Mouse (Mus musculus): ENCODE measurements around the gene Fbxo10. TPM values are rescaled to one million over a fixed set of nuclear protein-coding genes. Genes with fewer than 3 reads are reported as not detected.
"Not testable (repeated sequence)": the region's sequence is repeated elsewhere in the genome, so short reads cannot be mapped to it uniquely, and the experiment has no call there.

Gene Fbxo10
- total RNA-seq, 1 experiment from 2014 or later: 12.5 TPM

DNA sequence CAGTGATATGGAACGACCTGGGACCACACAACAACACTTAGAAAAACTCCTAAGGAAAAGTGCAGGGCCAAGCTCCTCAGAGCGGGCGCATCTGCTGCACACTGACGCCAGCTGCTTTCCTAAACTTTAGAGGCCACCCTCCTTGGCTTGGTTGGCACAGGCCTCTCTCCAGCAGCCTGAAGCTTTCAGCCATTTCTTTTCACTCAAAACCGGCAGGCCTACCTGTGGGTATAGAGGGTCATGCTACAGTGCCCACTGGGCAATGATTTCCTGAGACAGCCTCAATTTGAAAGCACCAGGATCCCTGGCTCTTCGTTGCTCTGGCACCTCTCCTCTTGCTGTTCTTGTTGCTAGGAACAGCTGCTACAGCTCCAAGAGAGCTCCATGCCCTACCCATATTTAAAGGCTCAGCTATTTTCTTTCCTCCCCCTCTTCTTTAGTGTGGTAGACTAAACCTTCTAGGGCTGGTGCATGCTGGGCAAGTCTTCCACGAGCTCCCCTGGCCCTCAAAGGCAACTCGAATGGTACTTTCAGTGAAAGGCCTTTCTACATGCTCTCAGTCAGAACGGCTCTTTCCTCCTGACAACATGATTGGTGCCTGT, 37.0 kb downstream of the Fbxo10 start:
- no peak for DNase-seq

DNA sequence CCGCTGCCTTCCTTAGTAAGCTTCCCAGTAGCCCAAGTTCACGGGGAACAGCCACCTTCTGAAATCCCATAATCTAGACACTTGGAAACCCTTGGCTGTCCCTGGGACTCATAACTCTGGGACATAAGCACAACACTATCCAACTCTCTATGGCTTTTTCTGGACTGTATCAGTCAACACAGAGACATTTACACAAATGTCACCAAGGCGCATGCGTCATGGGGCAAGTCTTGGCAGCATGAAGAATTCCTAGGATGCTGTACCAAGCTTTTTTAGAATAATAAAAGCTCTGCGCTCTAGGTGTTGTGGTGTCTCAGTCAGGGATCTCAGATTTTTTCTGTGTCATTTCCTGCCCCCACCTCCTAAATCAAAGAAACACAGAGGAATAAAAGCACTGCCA, 37.7 kb downstream of the Fbxo10 start:
- no peak for DNase-seq

DNA sequence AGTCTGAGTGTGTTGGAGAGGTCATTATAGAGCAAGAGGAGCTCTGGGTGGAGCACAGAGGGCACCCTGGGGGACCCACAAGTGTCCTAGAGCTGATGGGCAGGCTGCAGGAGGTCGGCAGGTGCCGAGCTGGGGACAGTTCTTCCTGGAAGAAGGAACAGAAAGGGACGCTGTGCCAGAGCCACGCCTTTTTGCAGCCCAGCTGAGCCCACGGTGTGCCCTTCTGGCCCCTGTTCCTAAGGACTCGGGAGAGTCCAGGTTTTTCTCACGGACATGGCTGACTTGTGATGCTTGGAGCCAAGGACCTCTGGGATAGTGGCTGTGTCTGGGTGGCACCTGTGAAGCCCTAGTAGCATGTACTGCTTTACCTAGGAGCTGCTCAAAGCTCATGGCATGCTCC, 43.6 kb downstream of the Fbxo10 start:
- no peak for DNase-seq

DNA sequence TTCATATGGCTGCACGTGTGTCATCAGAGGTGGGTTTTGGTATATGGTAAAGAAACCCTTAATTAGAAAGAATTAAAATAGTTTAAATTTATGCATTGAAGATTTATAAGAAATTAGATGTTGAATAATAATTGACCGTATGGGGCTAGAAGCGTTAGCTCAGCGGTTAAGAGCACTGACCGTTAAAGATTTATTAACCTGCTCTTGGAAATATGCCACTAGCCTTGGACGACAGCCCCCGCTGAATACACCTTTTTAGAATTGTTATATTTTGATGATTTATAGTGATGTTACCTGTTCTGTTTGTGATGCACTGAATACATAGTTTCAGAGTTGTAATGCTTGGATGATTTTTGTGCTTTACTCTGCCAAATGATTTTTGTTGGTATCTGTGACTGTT, 44.9 kb downstream of the Fbxo10 start:
- DNase-seq: not testable (repeated sequence)

DNA sequence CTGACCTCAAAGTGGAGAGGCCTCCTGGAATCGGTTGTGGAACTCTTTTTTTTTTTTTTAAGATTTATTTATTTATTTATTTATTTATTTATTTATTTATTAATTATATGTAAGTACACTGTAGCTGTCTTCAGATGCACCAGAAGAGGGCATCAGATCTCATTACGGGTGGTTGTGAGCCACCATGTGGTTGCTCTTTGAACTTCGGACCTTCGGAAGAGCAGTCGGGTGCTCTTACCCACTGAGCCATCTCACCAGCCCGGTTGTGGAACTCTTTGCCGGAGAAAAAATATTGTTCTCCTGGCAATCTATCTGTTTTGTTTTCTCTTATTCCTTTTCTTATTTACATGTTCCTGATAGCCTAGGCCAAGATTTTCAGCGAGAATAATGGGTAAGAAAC, 45.5 kb downstream of the Fbxo10 start:
- DNase-seq: not testable (repeated sequence)

DNA sequence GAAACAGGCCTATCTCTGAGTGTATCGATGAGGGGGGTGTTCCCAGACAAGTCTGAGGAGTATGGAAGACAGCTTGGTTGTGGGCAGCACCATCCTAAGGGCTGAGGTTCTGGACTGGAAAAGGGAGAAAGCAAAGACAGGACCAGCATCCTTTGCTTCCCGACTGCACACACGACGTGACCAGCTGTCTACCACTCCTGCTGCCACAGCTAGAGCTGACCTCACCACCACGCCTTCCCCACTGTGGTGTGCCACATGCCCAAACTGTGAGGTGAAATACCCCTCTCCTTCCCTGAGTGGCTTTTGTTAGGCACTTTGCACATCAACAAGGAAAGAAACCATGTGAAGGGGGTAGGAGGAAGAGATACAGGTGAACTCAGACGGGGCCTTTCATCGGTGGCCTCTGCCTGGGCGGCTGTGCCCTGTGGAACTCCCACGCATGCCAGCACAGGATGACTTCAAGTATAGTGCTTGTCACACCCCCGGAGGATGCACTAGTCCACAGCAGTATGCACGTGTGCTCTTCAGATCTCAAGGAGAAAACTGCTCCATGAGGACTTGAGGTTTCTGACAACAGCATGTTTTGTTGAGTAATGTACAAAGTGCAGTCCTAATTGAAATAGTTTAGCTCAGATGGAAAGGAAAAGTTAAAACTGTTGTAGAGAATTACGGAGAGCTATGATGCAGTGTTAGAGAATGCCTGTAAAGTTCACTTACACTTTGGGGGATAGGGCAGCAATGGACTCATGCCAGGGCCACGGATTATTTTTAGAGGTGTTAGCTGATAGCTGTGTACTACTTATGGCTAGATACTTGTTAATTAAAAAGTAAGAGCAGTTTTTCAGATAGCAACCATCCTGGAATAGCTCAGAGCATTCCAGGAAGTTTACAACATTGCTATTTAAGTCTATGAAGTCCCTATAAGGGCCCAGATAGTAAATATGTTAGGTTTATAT, 46.7 kb downstream of the Fbxo10 start:
- DNase-seq: no peak

DNA sequence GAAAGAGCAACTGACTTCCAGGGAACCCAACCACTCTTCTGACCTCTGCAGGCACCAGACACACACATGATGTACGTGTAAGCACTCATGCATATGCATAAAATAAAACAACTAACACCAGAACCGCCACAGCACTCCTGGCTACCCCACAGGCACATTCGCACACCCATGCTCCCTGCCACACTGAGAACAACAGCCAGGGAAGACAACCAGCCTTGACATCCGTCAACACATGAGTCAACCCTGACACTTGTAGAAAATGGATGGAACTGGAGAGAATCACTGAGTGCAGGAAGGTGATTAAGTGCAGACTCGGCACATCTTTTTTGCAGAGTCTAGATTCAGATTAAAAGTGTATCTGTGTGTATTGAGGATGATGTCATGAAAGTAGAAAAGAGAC, 47.8 kb downstream of the Fbxo10 start:
- DNase-seq: no peak

DNA sequence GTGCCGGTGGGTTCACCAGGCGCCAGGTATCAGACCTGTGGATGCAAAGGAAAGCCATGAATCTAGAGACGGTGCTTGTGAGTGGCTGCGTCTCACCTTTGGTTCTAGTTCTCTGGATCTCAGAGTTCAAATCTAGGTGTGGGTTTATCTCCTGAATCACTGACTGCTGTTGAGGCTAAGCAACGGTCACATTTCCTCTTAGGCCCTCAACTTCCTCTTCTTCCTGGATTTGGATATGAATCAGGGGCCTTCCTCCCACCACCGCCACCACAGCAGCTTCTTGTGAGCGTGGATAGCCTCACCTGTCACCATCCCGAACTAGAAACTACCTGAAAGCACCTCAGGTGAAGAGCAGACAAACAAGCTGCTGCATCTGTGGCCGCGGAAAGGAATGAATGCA, 48.4 kb downstream of the Fbxo10 start:
- no peak for DNase-seq

DNA sequence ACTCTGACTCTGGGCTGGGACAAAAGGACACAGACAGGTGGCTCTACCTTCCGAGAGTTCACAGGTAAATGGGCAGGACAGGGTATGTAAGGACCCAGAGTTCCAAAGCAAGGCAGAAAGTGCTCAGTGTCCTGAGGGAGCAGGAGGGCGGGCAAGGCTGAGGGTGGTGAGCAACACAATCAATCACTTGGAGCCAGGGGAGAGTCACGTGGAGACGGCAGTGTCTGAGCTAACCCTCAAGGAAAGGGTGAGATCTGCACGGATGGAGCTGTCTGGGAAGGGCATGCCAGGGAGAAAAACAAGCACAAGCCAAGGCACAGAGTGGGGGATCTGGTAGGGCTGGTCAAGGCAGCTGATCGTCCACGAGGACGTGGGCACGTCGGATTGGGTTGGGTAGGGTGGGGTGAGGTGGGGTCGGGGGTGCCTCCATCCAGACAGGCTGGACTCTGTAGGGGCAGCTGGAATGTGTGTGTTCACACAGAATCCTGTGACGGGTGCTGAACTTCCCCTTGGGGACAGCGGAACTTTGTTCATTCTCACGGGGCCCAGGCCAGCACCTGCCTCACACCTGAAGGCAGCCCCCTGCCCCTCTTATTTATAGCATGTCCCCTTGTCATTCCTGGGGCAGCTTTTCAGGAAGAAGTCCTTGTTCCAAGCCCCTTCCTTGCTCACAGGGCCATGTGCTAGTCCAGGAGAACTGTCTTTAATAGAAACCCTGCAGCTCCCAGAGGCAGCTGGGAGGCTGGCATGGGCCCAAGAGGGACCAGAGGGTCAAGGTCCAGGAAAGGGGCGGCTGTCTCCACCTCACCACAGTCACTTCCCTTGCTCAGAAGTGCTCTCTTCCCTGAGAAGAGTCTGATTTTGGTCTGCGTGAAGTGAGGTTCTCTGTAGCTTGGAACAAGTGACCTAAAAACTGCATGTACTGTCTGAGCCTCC, 49.4 kb downstream of the Fbxo10 start:
- peak; percentile 72 for DNase-seq

DNA sequence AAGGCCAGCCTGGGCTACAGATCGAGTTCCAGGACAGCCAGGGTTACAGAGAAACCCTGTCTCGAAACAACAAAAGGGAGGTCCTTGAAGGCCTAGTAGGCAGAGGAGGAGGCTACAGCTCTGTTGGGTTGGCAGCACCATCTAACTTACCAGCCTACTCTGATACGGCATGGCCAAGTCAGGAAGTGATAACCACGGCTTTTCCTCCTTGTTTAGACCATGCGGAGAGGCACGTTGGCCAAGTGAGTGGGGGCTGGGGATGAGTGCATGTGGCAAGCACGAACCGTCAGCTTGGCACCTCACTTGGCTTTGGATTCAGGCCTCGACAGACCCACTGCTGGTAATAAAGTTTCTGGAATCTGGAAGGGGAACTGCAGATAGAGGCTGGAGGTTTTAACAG, 51.8 kb downstream of the Fbxo10 start:
- no peak for DNase-seq

DNA sequence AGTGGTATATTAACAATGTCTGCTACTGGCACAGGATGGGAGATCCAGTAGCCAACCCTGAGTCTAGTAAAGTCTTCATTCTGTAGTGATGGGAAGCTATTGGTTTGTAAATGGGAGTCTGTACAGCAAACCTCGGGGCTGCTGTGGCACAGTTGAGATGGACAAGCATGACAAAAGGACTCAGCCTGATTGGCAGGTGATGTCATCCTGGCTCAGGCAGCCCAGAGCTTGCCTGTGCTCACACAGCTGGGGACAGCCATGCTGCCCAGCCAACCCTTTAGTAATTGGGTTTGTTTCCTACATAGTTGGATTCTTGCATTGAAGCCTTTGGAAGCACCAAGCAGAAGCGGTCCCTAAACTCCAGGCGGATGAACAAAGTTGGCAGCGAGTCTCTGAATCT, 57.9 kb downstream of the Fbxo10 start:
- no peak for DNase-seq

DNA sequence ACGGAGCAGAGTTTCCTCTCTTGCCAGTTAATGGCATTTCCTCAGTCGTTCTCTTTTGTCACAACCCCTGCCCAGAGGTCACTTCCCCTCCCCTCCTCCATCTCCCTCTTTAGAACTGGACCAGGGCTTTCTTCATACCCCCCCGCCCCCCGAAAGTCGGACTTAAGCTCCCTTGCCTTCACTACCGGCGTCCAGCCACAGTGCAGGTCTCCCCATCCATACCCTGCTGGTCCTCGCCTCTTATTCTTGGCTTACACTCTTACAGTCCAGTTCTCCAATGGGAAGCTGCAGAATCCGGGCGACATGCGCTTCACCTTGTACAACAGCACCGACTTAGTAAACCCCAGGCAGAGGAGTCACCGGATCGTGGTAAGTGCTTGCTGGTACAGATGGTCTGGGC, 65.4 kb downstream of the Fbxo10 start:
- DNase-seq: no peak

DNA sequence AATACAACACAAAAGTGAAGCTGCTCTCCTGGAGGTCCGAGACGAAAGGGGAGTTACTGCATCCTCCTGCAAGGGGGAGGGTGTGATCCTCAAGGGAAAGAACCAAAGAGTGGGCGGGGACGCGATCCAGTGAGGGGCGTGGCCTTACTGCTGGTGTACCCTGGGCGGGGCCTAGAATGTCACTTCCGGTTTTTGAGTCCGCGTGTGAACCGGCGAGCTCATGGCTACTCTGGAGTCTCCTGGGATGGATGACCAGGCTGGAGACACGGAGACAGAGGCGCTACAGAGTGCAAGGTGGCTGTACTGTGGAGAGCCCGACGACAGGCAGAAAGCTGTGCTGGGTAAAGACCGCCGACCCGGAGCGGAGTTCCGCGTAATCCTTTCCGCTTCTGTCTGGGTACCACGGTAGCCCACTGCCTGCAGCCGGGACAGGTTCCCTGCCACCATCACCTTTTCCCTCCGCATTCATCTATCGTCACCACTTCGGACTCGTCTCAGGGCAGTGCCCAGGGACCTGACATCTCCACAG, 65.9 kb downstream of the Fbxo10 start, which contains the start of gene Polr1e:
Gene Polr1e, plus strand, starts transcription at position 132 of the 529 bp plus-strand sequence.
- DNase-seq: peak; percentile 92

DNA sequence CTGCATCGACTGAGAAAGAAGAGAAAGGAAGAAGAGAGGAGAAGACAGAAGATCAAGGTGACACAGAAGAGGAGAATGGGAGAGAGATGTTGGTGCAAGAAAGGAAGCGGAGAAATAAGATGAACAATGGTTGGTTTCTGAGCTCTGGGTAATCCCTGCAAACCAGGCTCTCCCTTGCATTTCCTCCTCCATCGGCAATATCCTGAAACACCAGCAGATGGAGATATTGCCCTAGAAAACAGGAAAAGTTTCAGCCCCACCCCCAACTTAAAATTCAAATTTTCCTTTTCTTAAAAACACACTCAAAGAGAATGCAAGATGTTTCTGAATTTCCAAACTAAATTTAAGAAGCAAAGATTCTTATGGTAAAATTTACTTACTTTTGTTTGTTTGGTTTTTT, 68.8 kb downstream of the Fbxo10 start:
- no peak for DNase-seq

DNA sequence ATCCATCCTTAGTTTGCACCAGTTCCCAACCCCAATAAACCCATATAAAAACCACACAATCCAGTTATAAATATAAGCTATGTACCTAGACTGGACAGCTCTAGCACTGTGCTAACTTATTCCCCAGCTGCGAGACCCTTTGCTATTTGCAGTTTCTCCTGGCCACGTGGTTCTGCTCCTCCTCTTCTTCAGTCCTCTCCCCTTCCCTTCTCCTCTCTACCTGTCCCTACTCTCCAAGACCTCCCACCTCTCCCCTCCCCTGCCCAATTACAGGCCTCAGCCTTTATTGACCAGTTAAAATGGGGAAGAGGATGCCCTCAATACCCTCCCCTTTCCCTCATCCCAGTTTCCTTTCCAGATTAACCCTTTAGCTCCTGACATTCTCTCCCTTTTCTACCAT, 70.9 kb downstream of the Fbxo10 start:
- DNase-seq: no peak

DNA sequence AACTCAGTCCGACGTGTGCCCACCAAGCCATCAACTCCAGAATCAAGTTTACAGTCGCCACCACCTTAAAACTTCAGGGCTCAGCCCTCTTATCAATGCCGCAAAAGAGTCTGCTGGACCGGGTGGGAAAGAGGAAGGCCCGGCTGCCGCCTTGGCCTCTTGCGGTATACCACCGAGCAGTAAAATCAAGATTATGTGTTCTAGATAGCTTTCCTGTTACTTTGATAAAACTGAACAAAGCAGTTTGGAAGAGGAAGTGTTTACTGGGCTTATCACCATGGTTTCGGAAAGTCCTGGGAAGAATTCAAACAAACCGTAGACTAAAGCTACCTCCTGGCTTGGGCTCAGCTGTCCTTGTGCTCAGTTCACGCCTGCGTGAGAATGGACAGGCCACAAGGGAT, 71.4 kb downstream of the Fbxo10 start:
- DNase-seq: no peak

DNA sequence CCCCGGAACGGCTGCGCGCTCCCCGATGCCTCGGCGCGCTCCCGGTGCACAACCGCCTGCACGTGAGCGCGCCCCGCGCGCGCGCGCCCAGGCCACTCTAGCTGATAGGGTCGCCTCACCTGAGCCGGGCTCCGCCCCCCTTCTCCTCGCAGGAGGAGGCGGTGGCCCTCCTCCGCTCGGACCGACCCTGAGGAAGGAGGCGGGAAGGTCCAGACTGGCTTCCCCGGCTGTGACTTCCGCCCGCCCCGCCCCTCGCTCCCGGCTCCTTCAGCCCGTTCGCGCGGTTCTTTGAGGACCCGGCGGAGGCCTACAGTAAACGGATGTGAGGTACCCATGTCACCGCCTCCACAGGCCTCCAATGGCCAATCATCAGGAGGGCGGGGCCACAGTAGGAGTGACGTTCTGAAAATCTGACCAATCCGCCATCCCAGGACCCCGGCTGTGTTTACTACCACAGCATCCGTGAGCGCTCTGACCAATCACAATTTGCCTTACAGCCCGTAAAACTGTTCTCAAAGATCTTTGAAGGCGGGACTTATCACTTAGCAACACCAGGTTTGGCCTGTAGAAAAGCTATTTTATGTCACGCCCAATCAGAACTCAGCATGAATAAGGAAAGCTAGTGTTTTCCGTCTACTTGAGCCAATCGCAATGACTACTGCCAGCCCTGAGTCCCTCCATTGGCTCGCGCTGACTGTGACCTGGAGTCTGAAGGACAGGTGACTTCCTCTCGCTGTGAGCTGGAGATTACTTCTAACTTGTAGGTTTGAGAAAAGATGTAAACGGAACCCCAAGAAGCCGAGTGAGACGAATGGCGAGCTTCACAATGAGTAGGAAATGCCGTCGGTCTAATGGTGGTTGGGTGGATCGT, 72.1 kb downstream of the Fbxo10 start, which contains the start of gene Zbtb5:
Gene Zbtb5, minus strand, starts transcription at position 308 of the 871 bp plus-strand sequence.
- peak; percentile 95 for DNase-seq

DNA sequence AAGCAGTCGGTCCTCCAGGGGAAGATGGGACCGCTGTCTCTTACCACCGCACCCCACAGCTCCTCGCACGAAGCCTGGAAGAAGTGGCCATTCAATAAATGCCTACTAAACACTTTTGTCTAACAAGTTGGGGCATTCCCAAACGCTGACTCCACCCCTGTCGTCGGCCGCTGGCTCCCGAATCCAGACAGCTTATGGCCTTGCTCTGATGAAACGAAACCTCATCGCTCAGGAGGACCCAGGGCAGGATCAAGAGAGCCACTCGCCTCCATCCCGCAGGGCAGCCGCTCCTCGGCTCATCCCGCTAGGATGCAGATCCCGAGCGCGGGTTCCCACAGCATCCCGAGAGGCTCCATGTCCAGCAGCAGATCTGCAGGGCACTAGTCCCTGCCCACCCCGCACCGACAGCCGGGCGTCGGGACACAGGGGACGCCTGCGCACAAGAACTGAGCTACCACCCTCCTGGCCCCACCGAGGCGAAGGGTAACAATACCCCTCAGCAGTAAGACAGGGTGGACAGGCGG, 72.8 kb downstream of the Fbxo10 start:
- DNase-seq: peak; percentile 76

DNA sequence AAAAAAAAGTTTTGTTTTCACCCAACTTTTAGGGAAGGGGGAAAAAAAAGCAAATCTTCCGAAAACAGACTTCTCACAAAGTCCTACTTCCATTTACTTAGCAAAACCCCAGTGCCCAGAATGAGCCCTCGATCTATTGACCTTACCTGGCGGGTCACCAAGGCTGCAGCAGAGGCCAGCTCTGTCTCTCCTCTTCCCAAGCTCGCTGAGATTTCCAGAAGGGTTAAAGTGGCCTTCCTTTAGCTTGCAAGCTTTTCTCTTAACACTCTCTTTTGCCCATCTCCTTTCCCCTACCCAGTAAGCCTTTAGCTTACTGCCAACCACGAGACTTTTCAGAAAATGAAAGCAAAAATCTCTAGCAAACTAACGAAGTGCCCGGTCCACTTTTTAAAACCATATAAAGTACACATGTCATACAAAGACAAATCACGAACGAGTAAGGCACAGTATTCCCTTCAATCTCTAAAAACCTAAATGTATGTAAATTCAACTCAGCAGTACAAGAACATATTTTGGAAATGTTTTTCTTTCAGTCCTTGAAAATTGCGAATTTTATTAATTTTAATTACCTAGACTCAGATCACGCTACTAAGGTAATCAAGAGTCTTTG, 73.5 kb downstream of the Fbxo10 start:
- DNase-seq: peak; percentile 37

DNA sequence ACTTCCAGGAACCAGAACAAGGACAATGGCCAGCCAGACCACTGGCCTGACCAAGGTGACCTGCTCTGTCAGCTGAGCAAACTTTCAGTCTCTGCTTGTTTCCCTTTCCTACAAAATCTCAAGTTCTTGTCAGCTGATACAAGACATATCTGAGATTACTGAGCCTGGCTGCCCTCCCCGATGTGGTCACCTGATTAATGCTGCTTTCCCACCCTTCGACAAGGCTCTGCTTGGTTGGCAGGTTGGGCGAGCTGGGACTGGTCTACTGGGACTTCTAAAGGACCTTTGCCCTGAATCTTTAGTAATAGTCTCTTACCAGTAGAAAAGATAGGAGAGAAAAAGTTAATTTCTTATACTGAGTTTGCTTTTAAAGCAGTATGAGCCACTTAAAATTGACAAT, 79.0 kb downstream of the Fbxo10 start:
- no peak for DNase-seq
